Mouse (Mus musculus) hindbrain, embryonic 14.5 days (tissue): ENCODE data around the gene Krt83. TPM values are rescaled to one million over a fixed set of nuclear protein-coding genes. Genes with fewer than 3 reads are reported as not detected.

Experiments used
- ATAC-seq: fragments of 200-750 bp; cut with Nextera tagmentation; 2 replicates; pipeline ENCODE4 v1.8.0; 2017; ENCODE audit warnings: moderate number of reproducible peaks, mild to moderate bottlenecking, moderate TSS enrichment, moderate library complexity; ENCODE audit not compliant: low FRiP score
- DNase-seq: peaks from one replicate; pipeline ENCODE4 v3.0.0-alpha.2; 2015; ENCODE audit warnings: low spot score
- H3K27ac ChIP-seq: fragments of 300-500 bp; sonication (generic); 2 replicates; pipeline ENCODE4 v1.5.1; 2014; ENCODE audit warnings: mild to moderate bottlenecking, moderate library complexity
- H3K27me3 ChIP-seq: fragments of 300-500 bp; sonication (generic); 2 replicates; pipeline ENCODE4 v1.6.1; 2014; ENCODE audit warnings: mild to moderate bottlenecking, low read length, mixed read lengths; ENCODE audit not compliant: control insufficient read depth, insufficient read depth
- H3K36me3 ChIP-seq: fragments of 300-500 bp; sonication (generic); replicated peaks from 2 replicates; pipeline ENCODE4 v1.6.1; 2014; ENCODE audit not compliant: control insufficient read depth, insufficient read depth
- H3K4me1 ChIP-seq: fragments of 300-500 bp; sonication (generic); replicated peaks from 2 replicates; pipeline ENCODE4 v1.6.1; 2014; ENCODE audit warnings: antibody characterized with exemption, low read length, mixed read lengths; ENCODE audit not compliant: control insufficient read depth, insufficient read depth
- H3K4me2 ChIP-seq: fragments of 300-500 bp; sonication (generic); replicated peaks from 2 replicates; pipeline ENCODE4 v1.6.1; 2014; ENCODE audit warnings: mild to moderate bottlenecking, moderate library complexity
- H3K4me3 ChIP-seq: fragments of 300-500 bp; sonication (generic); replicated peaks from 2 replicates; pipeline ENCODE4 v1.5.1; 2014; ENCODE audit warnings: mild to moderate bottlenecking, low read length
- H3K9ac ChIP-seq: fragments of 300-500 bp; sonication (generic); 2 replicates; pipeline ENCODE4 v1.6.1; 2014
- H3K9me3 ChIP-seq: fragments of 300-500 bp; sonication (generic); 2 replicates; pipeline ENCODE4 v1.6.1; 2016; ENCODE audit warnings: low read length; ENCODE audit not compliant: control insufficient read depth
- WGBS: fragments of 180-500 bp; shearing (Covaris S2); extraction: QIAGEN DNeasy Blood & Tissue Kit; methylation state at CpG from one replicate; pipeline ENCODE4 v1.1.7; 2014; 5-methylcytosine and 5-hydroxymethylcytosine counted together
- polyA plus RNA-seq: library from polyadenylated mRNA; unstranded; fragments of >200 nt; fragmentation: Nextera tagmentation; extraction: Ambion mirVana; gene quantifications from 2 replicates; pipeline ENCODE4 v1.2.1, GENCODE M21; 2014

Gene Krt83
- polyA plus RNA-seq, 1 experiment from 2014 or later, result not detected

DNA sequence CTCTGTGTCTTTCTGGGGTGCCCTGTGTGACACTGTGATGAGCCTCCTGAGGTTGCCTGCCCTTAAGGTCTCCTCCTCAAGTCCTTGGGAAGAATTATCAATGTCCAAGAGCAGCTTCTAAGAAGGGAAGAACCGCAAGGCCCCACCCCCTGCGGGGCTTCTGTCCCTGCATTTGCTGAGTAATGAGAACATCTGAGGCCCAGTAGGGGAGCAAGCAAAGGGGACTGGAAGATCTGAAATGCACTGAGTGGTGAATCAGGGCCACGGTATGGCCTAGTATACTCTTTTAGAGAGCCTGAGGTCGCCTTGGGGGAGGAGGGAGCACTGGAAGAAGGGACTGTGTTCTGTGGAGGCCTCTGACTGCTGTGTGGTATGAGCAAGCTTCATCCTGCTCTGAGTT, 9.3 kb downstream of the Krt83 start:
- Histone ChIP-seq H3K9me3 (no peaks in the 10 kb centered on the region), H3K4me1 (peaks cover 9% of the 10 kb centered on the region; the same call in 1 of the 2 replicates), H3K9ac (no peak overlapping the region), H3K4me2 (no peak overlapping the region), H3K4me3 (no peak overlapping the region), H3K36me3 (no peaks in the 10 kb centered on the region), H3K27me3 (no peaks in the 10 kb centered on the region), H3K27ac (no peak overlapping the region)
- DNase-seq (no peak), ATAC-seq (no peak)
- 40% methylated on average over 4 of the region's 4 CpGs for WGBS

DNA sequence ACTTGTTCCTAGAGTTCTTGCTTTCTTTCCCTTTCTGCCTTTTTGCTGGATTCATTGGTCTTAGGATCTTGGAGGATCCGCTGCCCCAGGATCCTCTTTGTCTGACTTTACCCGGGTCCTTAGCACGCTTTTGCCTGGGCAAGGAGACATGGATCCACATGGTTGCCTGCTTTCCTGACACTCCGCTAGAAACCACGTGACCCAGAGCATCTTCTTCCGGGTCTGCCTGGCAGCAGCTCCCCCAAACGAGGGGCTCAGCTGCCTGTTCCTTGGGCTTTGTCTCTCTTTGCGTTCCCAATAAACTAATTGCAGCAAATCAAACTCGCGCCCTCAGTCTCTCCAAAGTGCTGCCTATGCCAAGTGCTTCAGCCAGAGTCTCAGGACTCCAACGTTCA, 11.6 kb downstream of the Krt83 start:
- no peak overlapping the region for H3K27ac ChIP-seq
- peak overlapping the region; percentile 52 for H3K4me2 ChIP-seq
- no peak overlapping the region for H3K9ac ChIP-seq
- no peaks in the 10 kb centered on the region for H3K36me3 ChIP-seq
- H3K9me3 ChIP-seq, result no peaks in the 10 kb centered on the region
- 32% methylated on average over 11 of the region's 11 CpGs for WGBS
- no peaks in the 10 kb centered on the region for H3K27me3 ChIP-seq
- ATAC-seq, result no peak
- DNase-seq, result peak; percentile 42
- peak overlapping the region; percentile 21 for H3K4me3 ChIP-seq
- peaks cover 9% of the 10 kb centered on the region; the same call in 1 of the 2 replicates for H3K4me1 ChIP-seq

DNA sequence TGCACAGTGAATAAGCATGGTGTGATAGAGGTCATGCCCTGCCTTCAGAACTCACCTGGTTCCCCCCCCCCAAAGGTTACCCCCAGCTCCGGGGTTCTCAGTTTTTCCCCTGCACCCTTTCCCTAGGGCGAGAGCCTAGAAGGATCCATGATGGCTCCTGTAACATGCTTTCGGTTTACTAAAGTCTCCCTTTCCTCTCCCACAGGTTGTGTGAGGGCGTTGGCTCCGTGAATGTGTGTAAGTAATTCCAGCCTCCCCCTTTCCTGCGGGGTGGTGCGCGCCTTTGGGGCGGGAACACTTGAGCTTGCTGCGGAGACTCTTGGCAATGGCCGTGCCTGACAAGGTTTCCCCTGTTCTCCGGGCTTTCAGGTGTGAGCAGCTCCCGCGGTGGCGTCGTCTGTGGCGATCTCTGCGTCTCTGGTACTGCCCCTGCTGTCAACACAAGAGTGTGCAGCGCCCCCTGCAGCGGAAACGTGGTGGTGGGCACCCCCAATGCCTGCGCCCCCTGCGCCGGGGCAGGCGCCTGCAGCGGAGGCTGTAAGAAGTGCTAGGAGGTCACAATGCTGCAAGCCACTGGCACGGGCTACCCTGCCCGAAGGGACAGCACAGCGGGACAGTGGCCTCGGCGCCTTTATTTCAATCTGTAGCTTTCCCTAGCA, 12.2 kb downstream of the Krt83 start:
- DNase-seq, result peak; percentile 39

DNA sequence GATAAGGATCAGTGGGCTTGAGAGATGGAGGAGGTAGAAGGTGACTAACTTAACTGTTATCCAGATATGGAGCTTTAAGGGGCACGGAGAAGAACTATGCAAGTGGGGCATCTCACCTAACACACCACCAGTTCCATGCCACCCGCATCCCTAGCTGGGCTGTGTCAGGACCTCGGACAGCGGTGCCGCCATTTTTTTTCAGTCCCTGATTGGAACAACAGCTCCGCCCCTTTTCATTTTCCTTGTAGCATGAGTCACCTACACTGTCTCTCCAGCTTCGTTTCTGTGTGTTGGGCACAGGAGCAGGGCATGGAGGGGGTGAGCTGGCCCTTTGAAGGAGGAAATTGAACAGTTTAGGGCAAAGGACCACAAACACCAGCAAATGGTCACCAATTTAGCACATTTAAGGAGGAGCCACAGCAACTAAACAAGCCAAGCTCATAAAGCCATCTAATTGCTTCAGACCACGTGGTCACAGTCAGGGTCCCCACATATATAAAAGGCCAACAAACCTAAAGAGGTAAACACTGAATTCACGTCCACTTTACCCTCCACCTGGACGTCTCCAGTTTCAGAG, 18.3 kb downstream of the Krt83 start, which contains the start of gene Krt86:
TSS of gene Krt86 (plus strand) at position 527 of the 577 bp plus-strand sequence.
- ATAC-seq, result no peak
- no peak within 1 kb of the TSS for H3K27ac ChIP-seq
- no peaks in the 10 kb centered on the region for H3K4me1 ChIP-seq
- WGBS, result 38% methylated on average over 10 of the region's 10 CpGs
- DNase-seq, result no peak
- H3K4me3 ChIP-seq, result no peak within 1 kb of the TSS
- no peaks in the 10 kb centered on the region for H3K27me3 ChIP-seq
- H3K36me3 ChIP-seq, result no peaks in the 10 kb centered on the region
- no peaks in the 10 kb centered on the region for H3K9me3 ChIP-seq
- H3K4me2 ChIP-seq, result no peak within 1 kb of the TSS
- no peak within 1 kb of the TSS for H3K9ac ChIP-seq

More for the DNA sequence above, 12.2 kb downstream of the Krt83 start:
- H3K27ac ChIP-seq, result no peak overlapping the region
- no peak overlapping the region for H3K9ac ChIP-seq
- H3K4me1 ChIP-seq, result peaks cover 9% of the 10 kb centered on the region; the same call in 1 of the 2 replicates
- H3K36me3 ChIP-seq, result no peaks in the 10 kb centered on the region
- 10% methylated on average over 31 of the region's 31 CpGs for WGBS
- ATAC-seq, result no peak
- no peaks in the 10 kb centered on the region for H3K27me3 ChIP-seq
- H3K4me2 ChIP-seq, result peak overlapping the region; percentile 52
- H3K4me3 ChIP-seq, result peak overlapping the region; percentile 21
- no peaks in the 10 kb centered on the region for H3K9me3 ChIP-seq

DNA sequence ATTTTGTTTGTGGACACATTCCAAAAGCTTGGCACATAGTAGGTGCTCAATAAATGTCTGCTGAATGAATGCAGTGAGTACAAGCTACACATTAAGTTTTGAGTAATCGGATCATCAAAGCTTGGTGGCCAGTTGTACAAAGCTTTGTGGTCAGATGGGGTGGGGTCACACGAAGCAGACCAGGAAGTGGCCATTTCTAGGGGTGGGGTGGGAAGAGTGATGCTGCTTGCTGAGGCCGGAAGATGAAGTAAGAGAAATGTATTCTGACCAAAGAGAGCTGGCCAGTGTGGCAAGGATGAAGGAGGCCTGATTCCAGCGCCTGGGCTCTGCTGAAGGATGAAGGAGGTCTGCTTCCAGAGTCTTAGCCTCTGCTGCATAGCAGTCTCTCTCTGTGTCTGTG, 22.2 kb downstream of the Krt83 start:
- Histone ChIP-seq H3K4me3 (no peak overlapping the region), H3K27ac (no peak overlapping the region), H3K4me1 (no peaks in the 10 kb centered on the region), H3K9me3 (no peaks in the 10 kb centered on the region), H3K4me2 (no peak overlapping the region), H3K27me3 (no peaks in the 10 kb centered on the region), H3K36me3 (no peaks in the 10 kb centered on the region), H3K9ac (no peak overlapping the region)
- ATAC-seq, result no peak
- DNase-seq, result no peak
- WGBS, result 84% methylated on average over 4 of the region's 4 CpGs

DNA sequence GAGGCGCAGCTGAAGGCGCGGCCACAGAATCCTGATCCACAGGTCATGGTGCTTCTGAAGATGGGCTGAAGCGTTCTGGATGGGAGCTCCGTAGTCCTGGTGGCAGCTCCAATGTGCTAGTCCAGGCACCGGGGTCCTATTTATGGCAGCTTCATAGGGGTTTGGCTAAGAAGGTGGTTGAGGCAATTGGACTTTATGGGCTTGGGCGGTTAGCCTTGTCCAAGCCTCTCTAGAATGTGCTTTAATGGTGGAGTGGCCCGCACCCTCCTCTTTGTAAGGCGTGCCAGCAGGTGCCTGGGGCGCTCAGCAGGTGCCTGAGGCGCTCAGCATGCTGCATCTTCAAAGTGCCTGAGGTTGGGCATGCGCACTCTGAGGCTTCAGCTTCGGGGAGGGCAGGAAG, 27.7 kb downstream of the Krt83 start, which contains the start of gene Krt81:
TSS of gene Krt81 (minus strand) at position 101 of the 400 bp plus-strand sequence.
- Histone ChIP-seq H3K4me1 (0 out of 2 replicates have a peak, but pooled peaks cover 5% of the 10 kb centered on the region), H3K27ac (no peak within 1 kb of the TSS), H3K27me3 (no peaks in the 10 kb centered on the region), H3K4me3 (no peak within 1 kb of the TSS), H3K4me2 (no peak within 1 kb of the TSS), H3K9ac (no peak within 1 kb of the TSS), H3K9me3 (no peaks in the 10 kb centered on the region), H3K36me3 (no peaks in the 10 kb centered on the region)
- ATAC-seq, result no peak
- 87% methylated on average over 13 of the region's 13 CpGs for WGBS
- DNase-seq, result no peak

DNA sequence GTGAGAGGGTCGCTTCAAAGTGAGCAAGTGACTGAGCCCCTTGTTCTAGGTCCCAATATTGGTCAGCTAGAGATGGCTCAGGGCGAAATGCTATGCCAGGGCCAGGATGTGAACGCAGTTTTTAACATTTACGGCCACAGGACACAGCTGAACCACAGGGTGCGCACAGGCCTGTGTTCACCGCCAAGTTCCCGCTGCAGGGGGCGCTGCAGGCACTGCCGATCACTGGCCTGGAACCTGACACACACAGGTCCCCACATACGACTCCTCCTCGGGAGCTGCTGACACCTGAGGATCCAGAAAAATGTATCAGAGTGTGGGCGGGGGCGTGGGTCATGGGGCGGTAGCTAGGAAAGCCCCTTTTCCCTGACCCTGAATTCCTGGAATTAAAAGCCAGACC, 32.0 kb downstream of the Krt83 start:
- no peak overlapping the region for H3K4me3 ChIP-seq
- WGBS, result 84% methylated on average over 14 of the region's 14 CpGs
- DNase-seq (no peak), ATAC-seq (no peak)
- H3K27ac ChIP-seq, result no peak overlapping the region
- no peaks in the 10 kb centered on the region for H3K27me3 ChIP-seq
- 0 out of 2 replicates have a peak, but pooled peaks cover 5% of the 10 kb centered on the region for H3K4me1 ChIP-seq
- no peak overlapping the region for H3K9ac ChIP-seq
- H3K4me2 ChIP-seq, result no peak overlapping the region
- H3K9me3 ChIP-seq, result 0 out of 2 replicates have a peak, but pooled peaks cover 8% of the 10 kb centered on the region
- H3K36me3 ChIP-seq, result no peaks in the 10 kb centered on the region

DNA sequence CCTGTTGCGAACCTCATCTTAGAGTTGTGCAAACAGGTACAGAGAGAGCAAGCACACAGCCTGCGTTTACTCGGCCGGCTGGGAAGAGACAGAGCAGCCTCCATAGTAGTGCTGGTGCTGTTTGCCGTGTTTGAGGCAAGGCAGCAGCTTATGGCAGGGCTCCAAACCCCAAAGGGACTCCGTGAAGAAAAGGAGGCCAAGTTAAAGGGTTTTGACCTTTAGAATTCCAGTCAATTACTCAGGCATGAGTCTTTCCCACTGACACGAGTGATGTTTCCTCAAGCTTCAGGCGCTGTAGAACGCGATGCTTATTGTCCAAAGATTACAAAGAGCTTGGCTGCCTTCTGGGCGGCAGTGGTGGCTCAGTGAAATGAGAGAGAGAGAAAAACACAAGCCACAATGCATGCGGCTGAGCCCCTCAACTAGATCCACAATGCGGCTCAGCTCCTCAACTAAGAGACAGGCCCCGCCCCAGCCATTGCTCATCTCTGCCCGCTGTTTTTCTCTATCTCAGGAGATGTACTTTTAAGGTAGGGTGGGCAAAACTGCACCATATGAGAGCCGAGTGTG, 32.9 kb downstream of the Krt83 start:
- DNase-seq (peak; percentile 34), ATAC-seq (no peak)
- Histone ChIP-seq H3K9ac (no peak overlapping the region), H3K36me3 (no peaks in the 10 kb centered on the region), H3K27me3 (no peaks in the 10 kb centered on the region), H3K9me3 (0 out of 2 replicates have a peak, but pooled peaks cover 8% of the 10 kb centered on the region), H3K4me1 (0 out of 2 replicates have a peak, but pooled peaks cover 5% of the 10 kb centered on the region), H3K4me3 (no peak overlapping the region), H3K27ac (no peak overlapping the region), H3K4me2 (no peak overlapping the region)
- WGBS, result 31% methylated on average over 16 of the region's 16 CpGs

DNA sequence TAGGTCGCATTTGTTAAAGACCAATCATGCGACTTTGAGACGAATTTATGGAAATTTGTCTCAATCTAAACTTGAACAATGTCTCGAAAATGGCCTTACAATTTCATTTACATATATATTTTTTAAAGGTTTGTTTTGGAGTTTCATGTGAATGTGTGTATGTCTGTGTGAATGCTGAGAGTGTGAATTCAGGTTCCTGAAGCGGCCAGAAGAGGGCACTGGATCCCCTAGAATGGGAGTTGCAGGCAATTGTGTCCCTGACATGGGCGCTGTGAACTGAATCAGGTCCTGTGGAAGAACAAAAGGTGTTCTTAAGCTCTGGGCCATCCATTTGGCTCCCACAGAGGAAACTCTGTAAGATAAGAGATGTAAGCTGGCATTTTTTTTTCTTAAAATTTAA, 35.4 kb downstream of the Krt83 start:
- ATAC-seq, result no peak
- no peak overlapping the region for H3K27ac ChIP-seq
- no peak overlapping the region for H3K4me2 ChIP-seq
- H3K4me1 ChIP-seq, result 0 out of 2 replicates have a peak, but pooled peaks cover 5% of the 10 kb centered on the region
- H3K9me3 ChIP-seq, result 0 out of 2 replicates have a peak, but pooled peaks cover 8% of the 10 kb centered on the region
- no peak overlapping the region for H3K9ac ChIP-seq
- WGBS, result 90% methylated on average over 6 of the region's 6 CpGs
- no peak overlapping the region for H3K4me3 ChIP-seq
- no peaks in the 10 kb centered on the region for H3K36me3 ChIP-seq
- H3K27me3 ChIP-seq, result no peaks in the 10 kb centered on the region
- no peak for DNase-seq
